Mouse (Mus musculus) stomach, embryonic 14.5 days (tissue): Measurements from ENCODE around the gene Gpr63. TPM values are rescaled to one million over a fixed set of nuclear protein-coding genes. Genes with fewer than 3 reads are reported as not detected.

Experiments used
- ATAC-seq: fragments of 200-750 bp; cut with Nextera tagmentation; 2 replicates; pipeline ENCODE4 v1.8.0; 2017; ENCODE audit warnings: low read depth, moderate TSS enrichment; ENCODE audit not compliant: insufficient number of reproducible peaks, insufficient read depth, low FRiP score
- H3K27ac ChIP-seq: fragments of 300-500 bp; sonication (generic); 2 replicates; pipeline ENCODE4 v1.5.1; 2014; ENCODE audit warnings: mild to moderate bottlenecking, low read length, moderate library complexity, mixed read lengths
- H3K27me3 ChIP-seq: fragments of 300-500 bp; sonication (generic); 2 replicates; pipeline ENCODE4 v1.6.1; 2014; ENCODE audit warnings: low read length, control low read depth, mixed read lengths; ENCODE audit not compliant: control insufficient read depth, insufficient read depth
- H3K36me3 ChIP-seq: fragments of 300-500 bp; sonication (generic); 2 replicates; pipeline ENCODE4 v1.6.1; 2014; ENCODE audit warnings: mild to moderate bottlenecking, control low read depth, low read length, moderate library complexity, mixed read lengths; ENCODE audit not compliant: control insufficient read depth, insufficient read depth
- H3K4me1 ChIP-seq: fragments of 300-500 bp; sonication (generic); 2 replicates; pipeline ENCODE4 v1.6.1; 2014; ENCODE audit warnings: low read length, control low read depth, mixed read lengths; ENCODE audit not compliant: control insufficient read depth, insufficient read depth
- H3K4me2 ChIP-seq: fragments of 300-500 bp; sonication (generic); replicated peaks from 2 replicates; pipeline ENCODE4 v1.6.1; 2014; ENCODE audit warnings: low read depth, low read length, control low read depth
- H3K4me3 ChIP-seq: fragments of 300-500 bp; sonication (generic); 2 replicates; pipeline ENCODE4 v1.5.1; 2014; ENCODE audit warnings: low read depth, low read length, control low read depth
- H3K9ac ChIP-seq: fragments of 300-500 bp; sonication (generic); replicated peaks from 2 replicates; pipeline ENCODE4 v1.6.1; 2014; ENCODE audit warnings: low read depth, mild to moderate bottlenecking, control low read depth, low read length, moderate library complexity, mixed read lengths
- H3K9me3 ChIP-seq: fragments of 300-500 bp; sonication (generic); 2 replicates; pipeline ENCODE4 v1.6.1; 2016; ENCODE audit warnings: low read depth, low read length, control low read depth; ENCODE audit not compliant: control insufficient read depth
- WGBS: fragments of 180-500 bp; shearing (Covaris S2); extraction: QIAGEN DNeasy Blood & Tissue Kit; methylation state at CpG from one replicate; pipeline ENCODE4 v1.1.7; 2014; 5-methylcytosine and 5-hydroxymethylcytosine counted together
- polyA plus RNA-seq: library from polyadenylated mRNA; unstranded; fragments of >200 nt; fragmentation: Nextera tagmentation; extraction: Ambion mirVana; gene quantifications from 2 replicates; pipeline ENCODE4 v1.2.1, GENCODE M21; 2014

Gene Gpr63
- polyA plus RNA-seq = 5.1 and 5.3 TPM in 2 replicates

GRCm38 (mm10) chr4:24966299-24966991 lies at the start of gene Gpr63:
TSS of gene Gpr63 (plus strand) at chr4:24966407.
- Histone ChIP-seq H3K27ac (peak within 1 kb of the TSS; percentile 90), H3K4me3 (peak within 1 kb of the TSS; percentile 71), H3K9me3 (no peaks in the 10 kb centered on the region), H3K9ac (peak within 1 kb of the TSS; percentile 74), H3K4me2 (peak within 1 kb of the TSS; percentile 61), H3K27me3 (no peaks in the 10 kb centered on the region), H3K36me3 (no peaks in the 10 kb centered on the region), H3K4me1 (peaks cover 3% of the 10 kb centered on the region; the same call in 1 of the 2 replicates)
- ATAC-seq = peak; percentile 95
- WGBS = under 1% methylated on average over 74 of the region's 78 CpGs

- Histone ChIP-seq H3K9ac (no peak overlapping the region), H3K36me3 (no peaks in the 10 kb centered on the region), H3K4me2 (no peak overlapping the region), H3K9me3 (no peaks in the 10 kb centered on the region), H3K4me3 (no peak overlapping the region), H3K27ac (no peak overlapping the region; the same call in 1 of the 2 replicates), H3K4me1 (no peaks in the 10 kb centered on the region), H3K27me3 (no peaks in the 10 kb centered on the region)
- no peak; the same call in 1 of the 2 replicates for ATAC-seq
- 39% methylated on average over 5 of the region's 5 CpGs for WGBS
Observed at GRCm38 (mm10) chr4:24920006-24920577, 46.1 kb upstream of the Gpr63 start.

GRCm38 (mm10) chr4:24924726-24925125 lies 41.5 kb upstream of the Gpr63 start:
- H3K27ac ChIP-seq = no peak overlapping the region
- ATAC-seq = no peak
- H3K4me3 ChIP-seq = no peak overlapping the region
- no peak overlapping the region for H3K9ac ChIP-seq
- WGBS = 69% methylated on average over 2 of the region's 2 CpGs
- H3K36me3 ChIP-seq = no peaks in the 10 kb centered on the region
- H3K9me3 ChIP-seq = no peaks in the 10 kb centered on the region
- no peaks in the 10 kb centered on the region for H3K4me1 ChIP-seq
- no peaks in the 10 kb centered on the region for H3K27me3 ChIP-seq
- no peak overlapping the region for H3K4me2 ChIP-seq

GRCm38 (mm10) chr4:24928260-24928780 lies 37.9 kb upstream of the Gpr63 start:
- Histone ChIP-seq H3K4me1 (no peaks in the 10 kb centered on the region), H3K27ac (no peak overlapping the region), H3K4me3 (no peak overlapping the region), H3K4me2 (no peak overlapping the region), H3K27me3 (no peaks in the 10 kb centered on the region), H3K9ac (no peak overlapping the region), H3K9me3 (no peaks in the 10 kb centered on the region), H3K36me3 (no peaks in the 10 kb centered on the region)
- WGBS = 73% methylated on average over 5 of the region's 5 CpGs
- no peak for ATAC-seq

GRCm38 (mm10) chr4:24928926-24929325 lies 37.3 kb upstream of the Gpr63 start:
- H3K4me1 ChIP-seq = no peaks in the 10 kb centered on the region
- H3K9ac ChIP-seq = no peak overlapping the region
- no peak for ATAC-seq
- H3K4me2 ChIP-seq = no peak overlapping the region
- WGBS = 91% methylated on average over 5 of the region's 5 CpGs
- H3K27me3 ChIP-seq = no peaks in the 10 kb centered on the region
- no peaks in the 10 kb centered on the region for H3K36me3 ChIP-seq
- H3K27ac ChIP-seq = no peak overlapping the region
- no peaks in the 10 kb centered on the region for H3K9me3 ChIP-seq
- H3K4me3 ChIP-seq = no peak overlapping the region

GRCm38 (mm10) chr4:24942728-24943424 lies 23.3 kb upstream of the Gpr63 start:
- no peaks in the 10 kb centered on the region for H3K36me3 ChIP-seq
- no peaks in the 10 kb centered on the region for H3K4me1 ChIP-seq
- no peak overlapping the region for H3K4me2 ChIP-seq
- no peaks in the 10 kb centered on the region for H3K9me3 ChIP-seq
- H3K27ac ChIP-seq = no peak overlapping the region
- WGBS = 50% methylated on average over 6 of the region's 6 CpGs
- no peaks in the 10 kb centered on the region for H3K27me3 ChIP-seq
- ATAC-seq = no peak
- no peak overlapping the region for H3K4me3 ChIP-seq
- no peak overlapping the region for H3K9ac ChIP-seq

GRCm38 (mm10) chr4:24965918-24966298 lies 299 bp upstream of the Gpr63 start:
- 6% methylated on average over 8 of the region's 8 CpGs for WGBS
- Histone ChIP-seq H3K9me3 (no peaks in the 10 kb centered on the region), H3K27ac (peak overlapping the region; percentile 90), H3K4me1 (peaks cover 3% of the 10 kb centered on the region; the same call in 1 of the 2 replicates), H3K4me2 (peak overlapping the region; percentile 61), H3K9ac (peak overlapping the region; percentile 74), H3K4me3 (peak overlapping the region; percentile 71), H3K36me3 (no peaks in the 10 kb centered on the region), H3K27me3 (no peaks in the 10 kb centered on the region)
- no peak; the same call in 1 of the 2 replicates for ATAC-seq

GRCm38 (mm10) chr4:24967251-24967650 lies 1.0 kb downstream of the Gpr63 start:
- Histone ChIP-seq H3K27me3 (no peaks in the 10 kb centered on the region), H3K36me3 (no peaks in the 10 kb centered on the region), H3K4me1 (peaks cover 3% of the 10 kb centered on the region; the same call in 1 of the 2 replicates), H3K9me3 (no peaks in the 10 kb centered on the region), H3K9ac (peak overlapping the region; percentile 74; the same call in 1 of the 2 replicates), H3K27ac (no peak overlapping the region), H3K4me3 (peak overlapping the region; percentile 71), H3K4me2 (peak overlapping the region; percentile 61)
- WGBS = 11% methylated on average over 7 of the region's 7 CpGs
- ATAC-seq = no peak
